Comparison of ENCODE assay signal across 8 mouse cellular contexts in the genomic region with DNA sequence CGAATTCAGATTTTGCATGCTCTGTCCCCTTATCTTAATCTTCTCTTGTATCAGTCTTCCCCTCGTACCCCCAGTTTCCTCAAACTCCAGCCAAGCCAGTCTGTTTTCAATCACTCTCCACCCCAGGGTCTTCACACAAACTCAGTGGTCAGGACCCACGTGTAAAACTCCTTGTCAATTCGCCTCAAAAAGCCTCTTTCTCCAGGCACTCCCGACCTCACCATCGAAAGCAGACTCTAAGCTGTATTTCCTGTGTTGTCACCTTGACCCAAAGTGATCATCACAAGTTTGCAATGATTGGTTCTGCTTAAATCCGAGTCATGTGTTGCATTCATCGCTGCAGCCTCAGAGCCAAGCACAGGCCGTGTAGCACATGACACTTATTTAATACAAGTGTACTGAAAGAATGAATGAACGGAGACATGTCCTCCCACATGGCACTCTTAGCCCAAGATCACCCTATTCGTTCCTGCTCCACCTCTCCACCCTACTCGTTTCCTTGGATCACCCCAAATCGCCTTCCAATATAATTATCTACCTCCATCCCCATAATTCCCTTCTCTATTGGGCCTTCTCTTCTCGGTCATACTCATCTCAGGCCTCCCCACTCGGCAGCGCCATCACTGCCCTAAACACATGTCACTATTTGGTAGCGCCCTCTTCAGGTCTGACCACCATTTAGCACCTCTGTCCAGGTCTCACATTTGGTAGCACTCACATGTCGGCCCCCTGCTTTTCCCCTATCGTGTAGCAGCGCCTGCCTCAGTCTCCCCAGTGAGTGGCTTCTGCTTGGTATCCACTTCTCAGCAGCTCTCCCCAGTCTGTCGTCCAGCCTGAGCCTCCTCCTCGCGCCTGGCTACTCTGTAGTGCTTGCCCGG. TPM values are rescaled to one million over a fixed set of nuclear protein-coding genes. Genes with fewer than 3 reads are reported as not detected.
A peak's percentile ranks its signal among the peaks of the same experiment; 100 is the strongest.
DNase-seq lines count a peak whose midpoint lies in the region; ATAC-seq and TF ChIP-seq lines count a peak whose summit lies in the region.

No protein-coding gene starts in this region.

- H3K9me3 ChIP-seq in kidney, embryonic 16.5 days (ENCODE audit: low read length): no peaks in the 10 kb centered on the region
- H3K9me3 ChIP-seq in stomach, postnatal 0 days (ENCODE audit: control insufficient read depth, low read length): no peaks in the 10 kb centered on the region

- H3K27me3 ChIP-seq in testis, adult 2 months (ENCODE audit: control insufficient read depth, insufficient read depth, low read length): no peaks in the 10 kb centered on the region
- no peaks in the 10 kb centered on the region for H3K27me3 ChIP-seq in kidney, embryonic 16.5 days (ENCODE audit: insufficient read depth, low read length)
- H3K27me3 ChIP-seq in stomach, postnatal 0 days (ENCODE audit: control insufficient read depth, insufficient read depth, low read length): no peaks in the 10 kb centered on the region

- TF ChIP-seq POLR2A in testis, adult 2 months (IDR thresholded peaks at IDR 0.05; ENCODE audit: control insufficient read depth, low read depth, low read length): no peak

- peak overlapping the region; percentile 94 for H3K4me3 ChIP-seq in testis, adult 2 months (ENCODE audit: control insufficient read depth, low read depth, low read length)
- H3K4me3 ChIP-seq in kidney, embryonic 16.5 days (ENCODE audit: low read length): peak overlapping the region; percentile 90
- peak overlapping the region; percentile 80 for H3K4me3 ChIP-seq in stomach, postnatal 0 days (ENCODE audit: low read depth, low read length)

- H3K4me1 ChIP-seq in testis, adult 2 months (ENCODE audit: control insufficient read depth, insufficient read depth, low read length): peaks cover 18% of the 10 kb centered on the region
- peaks cover 37% of the 10 kb centered on the region for H3K4me1 ChIP-seq in kidney, embryonic 16.5 days (ENCODE audit: insufficient read depth, low read length)
- peaks cover 7% of the 10 kb centered on the region for H3K4me1 ChIP-seq in stomach, postnatal 0 days (replicated peaks; ENCODE audit: control insufficient read depth, insufficient read depth)

- no peak for DNase-seq in cerebellum, adult 11-12 months
- no peak for DNase-seq in testis, postnatal 14 days (ENCODE audit: low spot score)
- peak; percentile 69 for DNase-seq in fibroblast of lung, adult 2 months (ENCODE audit: low read depth)
- DNase-seq in stomach, postnatal 0 days (ENCODE audit: low spot score): peak; percentile 79

- WGBS in kidney, embryonic 16.5 days: 5% methylated on average over 24 of the region's 24 CpGs
- 5% methylated on average over 24 of the region's 24 CpGs for WGBS in stomach, postnatal 0 days

- peak overlapping the region; percentile 83 for H3K9ac ChIP-seq in kidney, embryonic 16.5 days (replicated peaks; ENCODE audit: low read length)
- peak overlapping the region; percentile 87 for H3K9ac ChIP-seq in stomach, postnatal 0 days (ENCODE audit: low read length)

- peak; percentile 49; the same call in 1 of the 2 replicates for TF ChIP-seq CTCF in testis, adult 2 months (IDR thresholded peaks at IDR 0.05; ENCODE audit: control insufficient read depth, insufficient read depth, insufficient replicate concordance, low read depth, low read length)
- peak; percentile 78 for TF ChIP-seq CTCF in stomach, postnatal 0 days (IDR thresholded peaks at IDR 0.05; ENCODE audit: low read depth)

- TF ChIP-seq EP300 in stomach, postnatal 0 days (optimal IDR thresholded peaks at IDR 0.05): no peak

- peak; percentile 64 for ATAC-seq in cerebellum, adult (ENCODE audit: insufficient number of reproducible peaks, low FRiP score, low TSS enrichment)
- peak; percentile 52 for ATAC-seq in kidney, embryonic 16.5 days (ENCODE audit: low FRiP score, low TSS enrichment)
- peak; percentile 46 for ATAC-seq in megakaryocyte, adult 5-6 weeks (ENCODE audit: poor library complexity, severe bottlenecking)
- ATAC-seq in stomach, postnatal 0 days (ENCODE audit: low FRiP score, low TSS enrichment): peak; percentile 52

- peak overlapping the region; percentile 92 for H3K27ac ChIP-seq in testis, adult 2 months (ENCODE audit: control insufficient read depth, insufficient read depth, low read depth, low read length)
- H3K27ac ChIP-seq in kidney, embryonic 16.5 days (ENCODE audit: low read length): peak overlapping the region; percentile 80
- peak overlapping the region; percentile 90 for H3K27ac ChIP-seq in stomach, postnatal 0 days (replicated peaks)

- H3K4me2 ChIP-seq in kidney, embryonic 16.5 days (replicated peaks; ENCODE audit: low read depth, low read length): peak overlapping the region; percentile 55
- H3K4me2 ChIP-seq in stomach, postnatal 0 days (replicated peaks; ENCODE audit: low read depth): peak overlapping the region; percentile 74

- no peaks in the 10 kb centered on the region; the same call in 1 of the 2 replicates for H3K36me3 ChIP-seq in testis, adult 2 months (ENCODE audit: control insufficient read depth, insufficient read depth, low read length)
- H3K36me3 ChIP-seq in kidney, embryonic 16.5 days (ENCODE audit: insufficient read depth, low read length): peaks cover 9% of the 10 kb centered on the region
- peaks cover 9% of the 10 kb centered on the region for H3K36me3 ChIP-seq in stomach, postnatal 0 days (ENCODE audit: control insufficient read depth, insufficient read depth, low read length)

RNA-seq across cellular contexts. Expression of gene Ppp5c, which starts 0.8 kb away (rescaled TPM):
- 80.7 and 84.7 TPM in 2 replicates for polyA plus RNA-seq in testis, adult 2 months (2012; rRNA removed)
- 122 and 125 TPM in 2 replicates for polyA plus RNA-seq in kidney, embryonic 16.5 days (2015; fragmentation: Nextera tagmentation; extraction: Ambion mirVana)
- total RNA-seq in megakaryocyte, adult 5-6 weeks (2015): 39.9 and 51.4 TPM in 2 replicates
- 31.6 and 33.1 TPM in 2 replicates for total RNA-seq in megakaryocyte, adult 5-6 weeks (2017)
- polyA plus RNA-seq in stomach, postnatal 0 days (2015; fragmentation: Nextera tagmentation; extraction: Ambion mirVana): 51.6 and 57.5 TPM in 2 replicates

RNA-seq across cellular contexts. Expression of gene Ccdc8, which starts 34.4 kb away (rescaled TPM):
- 1.6 TPM in 2 replicates for polyA plus RNA-seq in testis, adult 2 months (2012; rRNA removed)
- 49.6 and 53.8 TPM in 2 replicates for polyA plus RNA-seq in kidney, embryonic 16.5 days (2015; fragmentation: Nextera tagmentation; extraction: Ambion mirVana)
- total RNA-seq in megakaryocyte, adult 5-6 weeks (2015): 0.02 and 0.07 TPM in 2 replicates
- 0.40 and 0.69 TPM in 2 replicates for total RNA-seq in megakaryocyte, adult 5-6 weeks (2017)
- 4.7 and 6.7 TPM in 2 replicates for polyA plus RNA-seq in stomach, postnatal 0 days (2015; fragmentation: Nextera tagmentation; extraction: Ambion mirVana)

RNA-seq across cellular contexts. Expression of gene Hif3a, which starts 35.3 kb away (rescaled TPM):
- polyA plus RNA-seq in testis, adult 2 months (2012; rRNA removed): 4.4 and 6.9 TPM in 2 replicates
- 25.2 and 26.1 TPM in 2 replicates for polyA plus RNA-seq in kidney, embryonic 16.5 days (2015; fragmentation: Nextera tagmentation; extraction: Ambion mirVana)
- total RNA-seq in megakaryocyte, adult 5-6 weeks (2015): 0.11 and 0.25 TPM in 2 replicates
- 0.24 TPM in 1 of 2 replicates, not detected in the other for total RNA-seq in megakaryocyte, adult 5-6 weeks (2017)
- polyA plus RNA-seq in stomach, postnatal 0 days (2015; fragmentation: Nextera tagmentation; extraction: Ambion mirVana): 3.4 and 4.0 TPM in 2 replicates

RNA-seq across cellular contexts. Expression of gene Gm42372, which starts 44.1 kb away (rescaled TPM):
- 1.8 and 2.4 TPM in 2 replicates for polyA plus RNA-seq in testis, adult 2 months (2012; rRNA removed)
- polyA plus RNA-seq in kidney, embryonic 16.5 days (2015; fragmentation: Nextera tagmentation; extraction: Ambion mirVana): 0.20 and 0.26 TPM in 2 replicates
- total RNA-seq in megakaryocyte, adult 5-6 weeks (2015): 0.18 TPM in 1 of 2 replicates, not detected in the other
- 0.04 and 0.11 TPM in 2 replicates for total RNA-seq in megakaryocyte, adult 5-6 weeks (2017)
- 0.15 and 0.16 TPM in 2 replicates for polyA plus RNA-seq in stomach, postnatal 0 days (2015; fragmentation: Nextera tagmentation; extraction: Ambion mirVana)

RNA-seq across cellular contexts. Expression of gene Psg16, which starts 46.9 kb away (rescaled TPM):
- polyA plus RNA-seq in testis, adult 2 months (2012; rRNA removed): 0.16 and 0.19 TPM in 2 replicates
- polyA plus RNA-seq in kidney, embryonic 16.5 days (2015; fragmentation: Nextera tagmentation; extraction: Ambion mirVana): 0.19 TPM in 2 replicates
- 0.04 TPM in 1 of 2 replicates, not detected in the other for total RNA-seq in megakaryocyte, adult 5-6 weeks (2015)
- 0.28 TPM in 1 of 2 replicates, not detected in the other for total RNA-seq in megakaryocyte, adult 5-6 weeks (2017)
- 0.05 and 0.12 TPM in 2 replicates for polyA plus RNA-seq in stomach, postnatal 0 days (2015; fragmentation: Nextera tagmentation; extraction: Ambion mirVana)

Comparison
In these comparisons a context has a peak if more than half of its experiments do, and no peak if none do; other contexts are left out.
1. DNase-seq: peak in fibroblast of lung, adult 2 months (single experiment) and stomach, postnatal 0 days (single experiment); none in cerebellum, adult 11-12 months (single experiment) and testis, postnatal 14 days (single experiment).
2. Peak in every context shown above with its lines, with median percentiles within 50 percentile points of each other: ATAC-seq, H3K27ac ChIP-seq and H3K4me3 ChIP-seq.